Mouse (Mus musculus) intestine, postnatal 0 days (tissue): ENCODE results near the gene Asb4. TPM values are rescaled to one million over a fixed set of nuclear protein-coding genes. Genes with fewer than 3 reads are reported as not detected.

ENCODE experiments used
- ATAC-seq: fragments of 200-750 bp; cut with Nextera tagmentation; 2 replicates; pipeline ENCODE4 v1.8.0; 2017; ENCODE audit warnings: mild to moderate bottlenecking, moderate TSS enrichment, moderate library complexity
- H3K27ac ChIP-seq: fragments of 300-500 bp; sonication (generic); 2 replicates; pipeline ENCODE4 v1.5.1; 2014; ENCODE audit warnings: mild to moderate bottlenecking, low read depth, low read length, moderate library complexity
- H3K27me3 ChIP-seq: fragments of 300-500 bp; sonication (generic); replicated peaks from 2 replicates; pipeline ENCODE4 v1.6.1; 2014; ENCODE audit warnings: low read length, mixed read lengths; ENCODE audit not compliant: control insufficient read depth, insufficient read depth
- H3K36me3 ChIP-seq: fragments of 300-500 bp; sonication (generic); 2 replicates; pipeline ENCODE4 v1.6.1; 2014; ENCODE audit warnings: mild to moderate bottlenecking, moderate library complexity; ENCODE audit not compliant: control insufficient read depth, insufficient read depth
- H3K4me1 ChIP-seq: fragments of 300-500 bp; sonication (generic); replicated peaks from 2 replicates; pipeline ENCODE4 v1.6.1; 2014; ENCODE audit warnings: antibody characterized with exemption, low read length, mixed read lengths; ENCODE audit not compliant: control insufficient read depth, insufficient read depth
- H3K4me2 ChIP-seq: fragments of 300-500 bp; sonication (generic); replicated peaks from 2 replicates; pipeline ENCODE4 v1.6.1; 2014; ENCODE audit warnings: low read depth, mild to moderate bottlenecking, moderate library complexity
- H3K4me3 ChIP-seq: fragments of 300-500 bp; sonication (generic); 2 replicates; pipeline ENCODE4 v1.5.1; 2014; ENCODE audit warnings: low read depth, low read length
- H3K9ac ChIP-seq: fragments of 300-500 bp; sonication (generic); 2 replicates; pipeline ENCODE4 v1.6.1; 2014; ENCODE audit warnings: mild to moderate bottlenecking, low read depth, low read length
- H3K9me3 ChIP-seq: fragments of 300-500 bp; sonication (generic); 2 replicates; pipeline ENCODE4 v1.6.1; 2016; ENCODE audit warnings: mixed run types; ENCODE audit not compliant: control insufficient read depth
- CTCF ChIP-seq: sonication (generic); IDR thresholded peaks from 2 replicates; pipeline ENCODE4 v1.5.1; 2016; ENCODE audit warnings: low read depth, mild to moderate bottlenecking, control low read depth, antibody characterized with exemption, moderate library complexity
- WGBS: fragments of 180-500 bp; shearing (Covaris S2); extraction: QIAGEN DNeasy Blood & Tissue Kit; methylation state at CpG from one replicate; pipeline ENCODE4 v1.1.7; 2014; 5-methylcytosine and 5-hydroxymethylcytosine counted together
- polyA plus RNA-seq: library from polyadenylated mRNA; unstranded; fragments of >200 nt; fragmentation: Nextera tagmentation; extraction: Ambion mirVana; gene quantifications from 2 replicates; pipeline ENCODE4 v1.2.1, GENCODE M21; 2015

The Asb4 gene
- polyA plus RNA-seq, 1 experiment from 2014 or later, result 1.8 TPM

DNA sequence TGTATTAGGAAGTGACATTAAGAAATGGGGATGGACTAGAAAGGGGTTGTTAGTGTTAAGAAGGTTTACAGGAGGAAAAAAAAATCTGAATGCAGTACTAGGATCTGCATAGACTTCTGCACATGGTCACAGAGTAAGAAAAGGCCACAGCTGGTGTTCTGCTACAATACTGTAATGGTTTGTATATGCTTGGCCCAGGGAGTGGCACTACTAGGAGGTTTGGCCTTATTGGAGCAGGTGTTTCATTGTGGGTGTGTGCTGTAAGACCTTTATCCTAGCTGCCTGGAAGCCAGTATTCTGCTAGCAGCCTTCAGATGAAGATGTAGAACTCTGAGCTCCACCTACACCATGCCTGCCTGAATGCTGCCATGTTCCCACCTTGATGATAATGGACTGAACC lies 25.3 kb upstream of the Asb4 start:
- no peak overlapping the region for H3K4me2 ChIP-seq
- H3K9me3 ChIP-seq, result no peaks in the 10 kb centered on the region
- H3K4me3 ChIP-seq, result no peak overlapping the region
- no peaks in the 10 kb centered on the region for H3K36me3 ChIP-seq
- no peak overlapping the region for H3K27ac ChIP-seq
- no peak overlapping the region for H3K9ac ChIP-seq
- ATAC-seq, result peak; percentile 78
- no peaks in the 10 kb centered on the region for H3K4me1 ChIP-seq
- no peaks in the 10 kb centered on the region for H3K27me3 ChIP-seq
- no peak for TF ChIP-seq CTCF

DNA sequence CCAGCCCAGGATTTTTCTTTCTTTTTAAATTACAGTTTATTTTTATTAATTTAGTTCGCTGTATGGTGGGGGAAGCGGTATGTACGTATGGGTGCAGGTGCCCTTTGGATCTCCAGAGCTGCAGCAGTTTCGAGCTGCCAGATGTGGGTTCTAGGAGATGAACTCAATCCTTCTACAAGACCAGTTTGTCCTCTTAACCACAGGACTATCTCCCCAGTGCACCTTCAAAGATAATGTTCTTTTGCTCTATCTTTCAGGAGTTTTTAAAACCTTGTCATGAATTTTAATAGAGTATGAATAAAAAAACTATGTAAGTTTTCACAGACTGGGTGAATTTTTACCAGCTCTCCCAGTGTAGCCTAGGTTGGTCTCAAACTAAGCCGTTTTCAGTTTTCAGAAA lies 22.8 kb upstream of the Asb4 start:
- Histone ChIP-seq H3K9ac (no peak overlapping the region), H3K27ac (no peak overlapping the region), H3K27me3 (no peaks in the 10 kb centered on the region), H3K4me3 (no peak overlapping the region), H3K36me3 (no peaks in the 10 kb centered on the region), H3K4me2 (no peak overlapping the region), H3K9me3 (no peaks in the 10 kb centered on the region), H3K4me1 (no peaks in the 10 kb centered on the region)
- 87% methylated on average over 5 of the region's 5 CpGs for WGBS
- TF ChIP-seq CTCF, result no peak
- no peak for ATAC-seq

DNA sequence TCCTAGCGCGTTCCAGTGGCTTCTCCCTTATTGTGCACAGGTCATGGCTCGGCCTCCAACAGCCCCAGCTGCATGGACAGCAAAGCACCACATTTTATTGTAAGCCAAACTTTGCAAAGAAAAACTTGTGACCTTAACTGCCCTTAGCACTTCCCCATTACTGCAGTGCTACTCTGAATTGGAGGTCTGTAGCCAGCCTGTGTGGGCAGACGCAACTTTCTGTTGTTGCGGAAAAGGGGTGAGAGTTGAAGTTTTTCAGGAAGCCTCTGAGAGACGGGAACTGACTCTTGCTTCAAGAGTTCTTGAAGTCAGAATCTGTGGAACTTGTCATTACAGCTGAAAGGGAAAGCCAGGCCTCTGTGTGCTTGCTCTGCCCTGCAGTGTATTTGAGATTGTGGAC lies 21.2 kb upstream of the Asb4 start:
- no peak for ATAC-seq
- Histone ChIP-seq H3K9me3 (no peaks in the 10 kb centered on the region), H3K9ac (no peak overlapping the region), H3K4me3 (no peak overlapping the region), H3K4me2 (no peak overlapping the region), H3K27me3 (no peaks in the 10 kb centered on the region), H3K36me3 (no peaks in the 10 kb centered on the region), H3K4me1 (no peaks in the 10 kb centered on the region), H3K27ac (no peak overlapping the region)
- TF ChIP-seq CTCF, result no peak
- WGBS, result 81% methylated on average over 6 of the region's 6 CpGs

DNA sequence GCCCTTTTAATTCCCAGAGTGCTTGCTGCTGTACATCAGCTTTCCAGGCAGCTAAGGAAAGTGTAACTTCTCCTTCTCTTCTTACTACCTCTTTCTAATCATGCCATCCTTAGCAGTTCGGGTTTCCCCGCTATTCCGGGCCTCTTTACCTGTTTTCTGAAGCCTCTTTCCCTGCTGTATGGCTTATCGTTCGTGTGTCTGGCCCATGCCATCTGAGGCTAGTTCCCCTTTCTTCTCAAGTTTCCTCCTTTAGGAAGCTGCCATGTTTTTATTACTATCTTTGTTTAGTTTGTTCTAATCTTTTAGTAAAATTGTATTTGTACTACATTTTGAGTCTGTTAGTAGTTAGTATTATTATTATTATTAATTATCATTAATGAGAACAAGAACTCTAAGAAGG lies 17.3 kb upstream of the Asb4 start:
- Histone ChIP-seq H3K4me1 (no peaks in the 10 kb centered on the region), H3K36me3 (no peaks in the 10 kb centered on the region), H3K4me2 (no peak overlapping the region), H3K27ac (no peak overlapping the region), H3K4me3 (no peak overlapping the region), H3K9ac (no peak overlapping the region), H3K9me3 (no peaks in the 10 kb centered on the region), H3K27me3 (no peaks in the 10 kb centered on the region)
- TF ChIP-seq CTCF, result no peak
- 86% methylated on average over 5 of the region's 5 CpGs for WGBS
- ATAC-seq, result no peak

DNA sequence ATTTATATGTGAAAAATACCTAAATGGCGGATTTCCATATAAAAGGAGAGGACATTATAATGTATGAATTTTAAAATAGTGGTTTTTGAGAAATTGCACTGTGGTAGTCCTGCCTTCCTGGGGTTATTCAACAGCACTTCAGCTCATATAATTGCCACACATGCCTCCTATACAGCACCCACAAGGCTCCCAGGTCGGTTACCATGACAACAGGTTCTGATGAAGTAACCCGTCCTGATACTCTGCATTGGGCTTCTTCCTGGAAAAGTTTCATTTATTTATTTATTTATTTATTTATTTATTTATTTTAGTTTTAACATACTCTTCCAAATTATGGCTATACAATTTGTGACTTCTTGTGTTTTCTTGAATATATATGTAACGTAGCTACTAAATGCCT lies 6.3 kb upstream of the Asb4 start:
- Histone ChIP-seq H3K36me3 (no peaks in the 10 kb centered on the region), H3K4me2 (no peak overlapping the region), H3K9me3 (no peaks in the 10 kb centered on the region), H3K9ac (no peak overlapping the region), H3K27ac (no peak overlapping the region), H3K27me3 (no peaks in the 10 kb centered on the region), H3K4me1 (0 out of 2 replicates have a peak, but pooled peaks cover 1% of the 10 kb centered on the region), H3K4me3 (no peak overlapping the region)
- WGBS, result 83% methylated on average over 4 of the region's 4 CpGs
- no peak for TF ChIP-seq CTCF
- no peak for ATAC-seq

DNA sequence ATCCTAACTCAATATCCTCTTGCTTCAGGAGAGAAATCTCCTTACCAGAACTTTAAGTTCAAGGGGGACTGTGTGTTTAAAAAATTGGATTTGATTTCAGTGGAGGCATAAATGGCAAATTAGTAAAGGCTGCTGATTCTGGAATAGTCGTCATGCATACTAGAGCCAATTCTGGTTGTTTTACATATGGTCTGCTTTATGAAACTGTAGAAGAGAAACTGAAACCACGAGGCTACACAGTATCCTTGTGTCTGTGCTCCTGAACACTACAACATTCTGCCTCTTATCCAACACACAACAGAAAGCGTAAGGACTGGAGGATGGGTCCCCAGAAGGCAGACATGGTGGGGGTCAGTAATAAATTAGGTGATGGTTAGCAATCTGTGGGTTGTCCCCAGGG lies 4.1 kb upstream of the Asb4 start:
- Histone ChIP-seq H3K4me3 (no peak overlapping the region), H3K27me3 (no peaks in the 10 kb centered on the region), H3K36me3 (no peaks in the 10 kb centered on the region), H3K4me1 (peaks cover 5% of the 10 kb centered on the region; the same call in 1 of the 2 replicates), H3K9ac (no peak overlapping the region), H3K4me2 (0 out of 2 replicates have a peak overlapping the region, but pooled peaks have one; percentile 2), H3K27ac (no peak overlapping the region), H3K9me3 (no peaks in the 10 kb centered on the region)
- ATAC-seq, result no peak
- 69% methylated on average over 3 of the region's 3 CpGs for WGBS
- no peak for TF ChIP-seq CTCF
